Mouse (Mus musculus): ENCODE data around the gene Tex26. TPM values are rescaled to one million over a fixed set of nuclear protein-coding genes. Genes with fewer than 3 reads are reported as not detected.

Tex26 gene
- polyA plus RNA-seq, 1 experiment from 2014 or later: 0.27 TPM

DNA sequence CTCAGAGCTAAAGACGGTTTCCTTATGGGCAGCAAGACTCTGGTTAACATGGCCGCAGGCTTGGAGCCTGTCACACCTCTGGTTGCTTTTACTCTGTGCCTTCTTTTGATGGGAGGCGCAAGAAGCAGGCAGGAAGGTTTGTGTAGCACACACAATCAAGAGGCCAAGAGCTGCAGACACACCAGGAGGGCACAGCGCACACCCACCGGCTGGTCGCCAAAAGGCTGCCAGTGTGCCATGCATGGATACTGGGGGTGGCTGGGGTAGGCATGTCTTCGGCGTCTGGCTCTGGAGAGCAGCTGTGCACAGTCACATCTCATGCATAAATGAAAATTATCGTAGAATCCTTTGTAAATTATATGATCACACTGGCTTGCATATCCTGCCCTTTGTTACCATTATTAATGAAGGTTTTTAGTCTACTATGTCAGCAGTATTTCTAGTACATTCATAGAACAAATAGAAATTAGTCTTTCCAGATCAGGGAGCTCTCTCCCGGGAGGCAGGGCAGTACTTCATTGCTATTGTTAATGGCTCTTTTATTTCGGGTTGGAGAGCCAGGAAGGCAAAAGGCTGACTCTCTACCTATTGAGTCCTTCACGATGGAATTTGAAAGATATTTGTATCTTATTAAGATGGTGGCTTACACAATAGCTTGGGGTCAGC lies 57.1 kb downstream of the Tex26 start:
- no peak for DNase-seq (ENCODE audit: low spot score)
- TF ChIP-seq CTCF (IDR thresholded peaks at IDR 0.05; ENCODE audit: low read depth) (no peak), EP300 (optimal IDR thresholded peaks at IDR 0.05) (no peak)

DNA sequence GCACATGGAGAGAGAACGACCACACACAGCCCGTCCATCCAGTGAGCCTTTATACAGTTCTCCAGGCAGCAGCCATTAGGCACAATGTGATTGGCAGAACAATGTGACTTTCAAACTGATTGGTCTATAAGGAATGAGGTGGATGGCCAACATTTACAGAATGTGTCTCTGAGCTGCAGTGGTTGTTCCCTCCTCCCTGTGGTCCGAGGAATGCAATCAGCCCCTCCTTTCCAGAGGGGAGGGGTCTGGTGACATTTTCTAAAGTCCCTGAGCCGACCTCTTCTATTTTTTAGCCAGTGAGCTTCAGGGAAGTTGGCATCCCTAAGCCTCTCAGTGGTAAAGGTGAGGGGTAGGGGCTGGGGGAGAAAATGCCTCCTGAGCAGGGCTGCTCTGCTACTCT lies 60.5 kb downstream of the Tex26 start:
- no peak for ATAC-seq (ENCODE audit: low FRiP score, low TSS enrichment)

More for the DNA sequence above, 57.1 kb downstream of the Tex26 start:
- Histone ChIP-seq H3K4me2 (replicated peaks; ENCODE audit: low read depth) (no peak overlapping the region), H3K27me3 (ENCODE audit: control insufficient read depth, insufficient read depth, low read length) (no peaks in the 10 kb centered on the region), H3K36me3 (ENCODE audit: control insufficient read depth, insufficient read depth, low read length) (no peaks in the 10 kb centered on the region), H3K9me3 (ENCODE audit: control insufficient read depth, low read length) (no peaks in the 10 kb centered on the region), H3K9ac (ENCODE audit: low read length) (no peak overlapping the region), H3K4me1 (replicated peaks; ENCODE audit: control insufficient read depth, insufficient read depth) (no peaks in the 10 kb centered on the region), H3K27ac (replicated peaks) (no peak overlapping the region), H3K4me3 (ENCODE audit: low read depth, low read length) (no peak overlapping the region)
- ATAC-seq (ENCODE audit: low FRiP score, low TSS enrichment): no peak
- 62% methylated on average over 12 of the region's 12 CpGs for WGBS

GRCm38 (mm10) chr5:149503423-149504175 lies 64.1 kb downstream of the Tex26 start:
- H3K9me3 ChIP-seq (ENCODE audit: control insufficient read depth, low read length): no peaks in the 10 kb centered on the region
- 77% methylated on average over 23 of the region's 23 CpGs for WGBS
- H3K4me2 ChIP-seq (replicated peaks; ENCODE audit: low read depth): no peak overlapping the region
- DNase-seq (ENCODE audit: low spot score) (no peak), ATAC-seq (ENCODE audit: low FRiP score, low TSS enrichment) (no peak)
- no peak overlapping the region for H3K9ac ChIP-seq (ENCODE audit: low read length)
- H3K4me3 ChIP-seq (ENCODE audit: low read depth, low read length): no peak overlapping the region
- H3K36me3 ChIP-seq (ENCODE audit: control insufficient read depth, insufficient read depth, low read length): no peaks in the 10 kb centered on the region
- no peak for TF ChIP-seq CTCF (IDR thresholded peaks at IDR 0.05; ENCODE audit: low read depth)
- no peak for TF ChIP-seq EP300 (optimal IDR thresholded peaks at IDR 0.05)
- H3K27ac ChIP-seq (replicated peaks): no peak overlapping the region
- H3K4me1 ChIP-seq (replicated peaks; ENCODE audit: control insufficient read depth, insufficient read depth): no peaks in the 10 kb centered on the region
- H3K27me3 ChIP-seq (ENCODE audit: control insufficient read depth, insufficient read depth, low read length): no peaks in the 10 kb centered on the region

More for the DNA sequence above, 60.5 kb downstream of the Tex26 start:
- no peaks in the 10 kb centered on the region for H3K9me3 ChIP-seq (ENCODE audit: control insufficient read depth, low read length)
- no peak overlapping the region for H3K4me3 ChIP-seq (ENCODE audit: low read depth, low read length)
- TF ChIP-seq EP300 (optimal IDR thresholded peaks at IDR 0.05) (no peak), CTCF (IDR thresholded peaks at IDR 0.05; ENCODE audit: low read depth) (no peak)
- 41% methylated on average over 4 of the region's 4 CpGs for WGBS
- no peak for DNase-seq (ENCODE audit: low spot score)
- H3K36me3 ChIP-seq (ENCODE audit: control insufficient read depth, insufficient read depth, low read length): no peaks in the 10 kb centered on the region
- no peaks in the 10 kb centered on the region for H3K4me1 ChIP-seq (replicated peaks; ENCODE audit: control insufficient read depth, insufficient read depth)
- H3K27me3 ChIP-seq (ENCODE audit: control insufficient read depth, insufficient read depth, low read length): no peaks in the 10 kb centered on the region
- H3K4me2 ChIP-seq (replicated peaks; ENCODE audit: low read depth): no peak overlapping the region
- no peak overlapping the region for H3K9ac ChIP-seq (ENCODE audit: low read length)
- H3K27ac ChIP-seq (replicated peaks): no peak overlapping the region

- Histone ChIP-seq H3K27ac (replicated peaks) (no peak overlapping the region), H3K4me2 (replicated peaks; ENCODE audit: low read depth) (no peak overlapping the region), H3K27me3 (ENCODE audit: control insufficient read depth, insufficient read depth, low read length) (no peaks in the 10 kb centered on the region), H3K36me3 (ENCODE audit: control insufficient read depth, insufficient read depth, low read length) (no peaks in the 10 kb centered on the region), H3K9ac (ENCODE audit: low read length) (no peak overlapping the region), H3K4me1 (replicated peaks; ENCODE audit: control insufficient read depth, insufficient read depth) (no peaks in the 10 kb centered on the region), H3K9me3 (ENCODE audit: control insufficient read depth, low read length) (no peaks in the 10 kb centered on the region), H3K4me3 (ENCODE audit: low read depth, low read length) (no peak overlapping the region)
- TF ChIP-seq EP300 (optimal IDR thresholded peaks at IDR 0.05): no peak
- no peak for TF ChIP-seq CTCF (IDR thresholded peaks at IDR 0.05; ENCODE audit: low read depth)
- DNase-seq (ENCODE audit: low spot score): peak; percentile 61
- ATAC-seq (ENCODE audit: low FRiP score, low TSS enrichment): peak; percentile 72; the same call in 1 of the 2 replicates
- WGBS: 48% methylated on average over 8 of the region's 8 CpGs
Measured at GRCm38 (mm10) chr5:149504985-149505384, 65.5 kb downstream of the Tex26 start.

DNA sequence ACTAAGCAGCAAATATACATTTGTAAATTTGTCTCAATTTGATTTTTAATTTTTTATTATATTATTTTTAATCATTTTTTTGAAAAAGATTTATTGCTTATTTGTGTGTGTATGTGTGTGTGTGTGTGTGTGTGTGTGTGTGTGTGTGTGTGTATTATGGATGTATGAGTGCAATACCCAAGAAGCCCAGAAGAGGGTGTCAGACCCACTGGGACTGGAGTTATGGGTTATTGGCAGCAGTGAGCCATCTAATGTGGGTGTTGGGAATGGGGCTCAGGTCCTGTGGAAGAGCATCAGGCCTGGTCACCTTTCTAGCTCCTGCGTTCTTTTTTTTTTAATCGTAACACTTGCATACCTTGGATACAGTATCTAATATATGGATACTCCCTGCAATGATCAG lies 66.6 kb downstream of the Tex26 start:
- TF ChIP-seq EP300 (optimal IDR thresholded peaks at IDR 0.05) (no peak), CTCF (IDR thresholded peaks at IDR 0.05; ENCODE audit: low read depth) (peak; percentile 24; the same call in 1 of the 2 replicates)
- DNase-seq (ENCODE audit: low spot score): no peak
- WGBS: 98% methylated on average over 2 of the region's 2 CpGs
- Histone ChIP-seq H3K36me3 (ENCODE audit: control insufficient read depth, insufficient read depth, low read length) (no peaks in the 10 kb centered on the region), H3K27ac (replicated peaks) (no peak overlapping the region), H3K4me3 (ENCODE audit: low read depth, low read length) (no peak overlapping the region), H3K9me3 (ENCODE audit: control insufficient read depth, low read length) (no peaks in the 10 kb centered on the region), H3K27me3 (ENCODE audit: control insufficient read depth, insufficient read depth, low read length) (no peaks in the 10 kb centered on the region), H3K4me2 (replicated peaks; ENCODE audit: low read depth) (no peak overlapping the region), H3K9ac (ENCODE audit: low read length) (no peak overlapping the region), H3K4me1 (replicated peaks; ENCODE audit: control insufficient read depth, insufficient read depth) (no peaks in the 10 kb centered on the region)
- no peak for ATAC-seq (ENCODE audit: low FRiP score, low TSS enrichment)
